Mouse (Mus musculus): ENCODE measurements around the gene Vav1.

GRCm38 (mm10) chr17:57311801-57312200, 32.9 kb downstream of the Vav1 start:
- TF ChIP-seq EP300 (optimal IDR thresholded peaks at IDR 0.05) (no peak), CTCF (IDR thresholded peaks at IDR 0.05; ENCODE audit: low read depth) (no peak)
